Mouse (Mus musculus) lung, adult 2 months (tissue): ENCODE measurements around the gene Spib. TPM values are rescaled to one million over a fixed set of nuclear protein-coding genes. Genes with fewer than 3 reads are reported as not detected.

Experiments
- DNase-seq: peaks from one replicate; pipeline ENCODE4 v3.0.0; 2022
- H3K4me1 ChIP-seq: fragments of 200-500 bp; 2 replicates; pipeline ENCODE4 v1.6.1; 2011; ENCODE audit warnings: low read length; ENCODE audit not compliant: control insufficient read depth, insufficient read depth
- H3K4me3 ChIP-seq: fragments of 200-500 bp; replicated peaks from 2 replicates; pipeline ENCODE3; 2011; ENCODE audit warnings: low read depth, mild to moderate bottlenecking, control low read depth, low read length; ENCODE audit errors: extremely low read depth
- CTCF ChIP-seq: fragments of 200-500 bp; IDR thresholded peaks from 2 replicates; pipeline ENCODE4 v1.5.1; 2011; ENCODE audit warnings: mild to moderate bottlenecking, low read length, control low read depth; ENCODE audit not compliant: insufficient read depth
- POLR2A ChIP-seq: fragments of 200-500 bp; IDR thresholded peaks from 2 replicates; pipeline ENCODE4 v1.6.1; 2011; ENCODE audit warnings: low read depth, mild to moderate bottlenecking, control low read depth, low read length, borderline replicate concordance; ENCODE audit errors: extremely low read depth
- WGBS: fragments of 180-500 bp; shearing (Covaris S2); methylation state at CpG from one replicate; pipeline ENCODE4 v1.1.7; 2018; 5-methylcytosine and 5-hydroxymethylcytosine counted together
- polyA plus RNA-seq: library from polyadenylated mRNA; depleted of rRNA; stranded (reverse); fragments of >200 nt; gene quantifications from 2 replicates; pipeline ENCODE4 v1.2.3, GENCODE M21; 2012; rRNA removed

The Spib gene
- polyA plus RNA-seq: 11.2 and 11.7 TPM in 2 replicates

DNA sequence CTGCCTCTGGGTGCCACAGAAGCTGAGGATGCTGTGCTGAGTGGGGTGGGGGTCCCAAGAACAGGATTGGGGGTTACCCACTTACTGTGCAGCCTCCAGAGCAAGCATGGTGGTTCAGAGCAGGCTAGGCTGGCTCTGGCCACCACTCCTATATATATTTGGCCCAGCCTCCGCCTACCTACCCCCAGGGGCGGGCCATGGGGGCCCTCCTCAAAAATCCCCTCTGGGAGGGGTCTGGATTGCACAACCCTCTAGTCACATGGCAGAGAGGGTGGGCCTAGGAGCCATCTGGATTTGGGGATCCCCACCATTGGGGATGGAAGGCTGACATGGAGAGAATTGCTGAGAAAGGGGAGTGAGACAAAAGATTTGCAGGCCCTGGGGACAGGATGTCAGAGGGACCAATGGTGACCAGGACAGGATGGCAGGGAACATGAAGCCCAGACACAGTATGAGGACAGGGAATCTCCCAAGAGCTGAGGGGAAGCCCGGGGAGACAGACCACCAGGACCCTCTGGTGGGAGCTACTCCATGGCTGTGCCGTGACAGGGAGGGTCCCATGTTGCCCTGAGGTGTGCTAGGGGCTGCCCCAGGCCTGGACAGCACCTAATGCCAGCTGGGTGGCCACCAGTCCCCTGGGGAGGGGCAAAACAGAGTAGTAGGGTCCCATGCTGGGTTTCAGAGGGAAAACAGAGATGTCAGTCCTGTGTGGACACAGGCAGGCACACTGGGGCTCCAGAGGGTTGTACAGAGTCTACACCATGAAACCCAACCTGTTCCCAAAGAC lies at the start of gene Spib:
TSS of gene Spib (minus strand) at position 126 of the 787 bp plus-strand sequence.
- no peak for DNase-seq
- H3K4me1 ChIP-seq: no peaks in the 10 kb centered on the region; the same call in 1 of the 2 replicates
- H3K4me3 ChIP-seq: no peak within 1 kb of the TSS
- TF ChIP-seq CTCF (no peak), POLR2A (no peak)
- WGBS: 78% methylated on average over 4 of the region's 4 CpGs

DNA sequence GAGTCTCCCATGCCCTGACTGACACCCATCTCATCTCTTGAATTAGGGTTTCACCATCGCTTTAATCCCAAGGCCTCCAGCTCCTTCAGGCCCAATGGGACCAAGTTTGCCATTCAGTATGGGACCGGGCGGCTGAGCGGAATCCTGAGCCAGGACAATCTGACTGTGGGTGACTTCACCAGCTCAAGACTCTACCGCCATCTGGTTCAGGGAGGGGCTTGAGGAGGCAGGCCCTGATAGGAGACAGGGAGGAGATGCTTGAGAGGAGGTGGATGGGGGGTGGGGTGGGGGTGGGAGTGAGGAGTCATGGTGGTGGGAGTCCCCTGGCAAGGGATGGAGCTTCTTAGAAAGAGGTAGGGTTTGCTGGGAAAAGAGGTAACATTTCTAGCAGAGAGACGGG lies 49.8 kb upstream of the Spib start:
- Histone ChIP-seq H3K4me1 (peaks cover 8% of the 10 kb centered on the region), H3K4me3 (no peak overlapping the region)
- no peak for DNase-seq
- TF ChIP-seq POLR2A (no peak), CTCF (no peak)
- 75% methylated on average over 6 of the region's 6 CpGs for WGBS

GRCm38 (mm10) chr7:44576333-44576844 lies 44.5 kb upstream of the Spib start:
- no peaks in the 10 kb centered on the region; the same call in 1 of the 2 replicates for H3K4me1 ChIP-seq
- H3K4me3 ChIP-seq: no peak overlapping the region
- DNase-seq: no peak
- TF ChIP-seq POLR2A (no peak), CTCF (no peak)
- 29% methylated on average over 5 of the region's 5 CpGs for WGBS

- Histone ChIP-seq H3K4me1 (no peaks in the 10 kb centered on the region; the same call in 1 of the 2 replicates), H3K4me3 (peak overlapping the region; percentile 59)
- TF ChIP-seq CTCF (no peak), POLR2A (no peak)
- WGBS: 57% methylated on average over 5 of the region's 5 CpGs
- DNase-seq: no peak
Observed at GRCm38 (mm10) chr7:44572956-44573484, 41.1 kb upstream of the Spib start.

GRCm38 (mm10) chr7:44572213-44572701 lies 40.4 kb upstream of the Spib start, which contains the start of gene Napsa:
Napsa (plus strand) TSS chr7:44572380.
- H3K4me3 ChIP-seq: peak within 1 kb of the TSS; percentile 62
- H3K4me1 ChIP-seq: no peaks in the 10 kb centered on the region; the same call in 1 of the 2 replicates
- DNase-seq: peak; percentile 57
- TF ChIP-seq CTCF (no peak), POLR2A (peak; percentile 96; the same call in 1 of the 2 replicates)
- 26% methylated on average over 7 of the region's 7 CpGs for WGBS

- peak; percentile 4 for DNase-seq
- Histone ChIP-seq H3K4me1 (no peaks in the 10 kb centered on the region; the same call in 1 of the 2 replicates), H3K4me3 (no peak overlapping the region)
- WGBS: 60% methylated on average over 4 of the region's 4 CpGs
- TF ChIP-seq CTCF (no peak), POLR2A (no peak)
Observed at GRCm38 (mm10) chr7:44571811-44572210, 39.9 kb upstream of the Spib start.

DNA sequence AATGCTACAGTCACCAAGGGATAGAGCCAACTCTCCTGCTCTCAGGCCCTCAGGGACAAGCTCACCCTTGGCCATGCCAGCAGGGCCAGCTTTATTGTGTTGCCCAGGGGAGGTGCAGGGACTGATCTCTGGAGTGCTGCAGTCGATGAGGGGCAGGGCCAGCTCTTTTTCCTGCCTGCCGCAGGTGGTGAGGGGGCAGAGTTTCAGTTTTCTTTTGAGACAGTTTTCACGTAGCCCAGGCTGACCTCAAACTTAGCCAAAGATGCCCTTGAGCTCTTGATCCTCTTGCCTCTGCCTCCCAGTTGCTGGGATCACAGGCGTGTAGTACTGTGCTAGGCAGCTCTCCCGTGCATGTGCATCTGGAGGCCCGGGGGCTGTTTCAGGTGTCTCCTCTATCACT lies 39.1 kb upstream of the Spib start:
- TF ChIP-seq CTCF (no peak), POLR2A (no peak)
- no peaks in the 10 kb centered on the region; the same call in 1 of the 2 replicates for H3K4me1 ChIP-seq
- 66% methylated on average over 6 of the region's 6 CpGs for WGBS
- peak; percentile 5 for DNase-seq
- no peak overlapping the region for H3K4me3 ChIP-seq

DNA sequence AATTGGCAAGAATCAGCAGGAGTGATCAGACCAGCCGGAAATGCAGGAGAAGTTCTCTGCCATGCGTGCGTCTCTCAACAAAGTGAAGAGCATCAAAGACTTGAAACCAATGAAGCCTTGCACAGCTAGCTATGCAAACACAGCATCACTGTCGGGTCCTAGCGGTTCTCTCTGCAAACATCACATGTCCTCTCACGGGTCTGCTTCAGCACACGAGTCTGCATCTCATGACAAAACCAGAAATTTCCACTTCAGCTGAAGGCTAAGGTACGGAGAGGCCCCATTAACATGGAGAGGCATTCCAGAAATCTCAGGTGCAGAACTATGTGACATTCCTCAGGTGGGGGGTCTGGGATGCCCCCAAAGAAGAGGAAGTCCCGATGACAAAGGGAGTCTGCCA lies 36.9 kb upstream of the Spib start:
- peak; percentile 4 for DNase-seq
- WGBS: 50% methylated on average over 9 of the region's 9 CpGs
- no peak for TF ChIP-seq CTCF
- no peak for TF ChIP-seq POLR2A
- Histone ChIP-seq H3K4me3 (no peak overlapping the region), H3K4me1 (no peaks in the 10 kb centered on the region; the same call in 1 of the 2 replicates)

DNA sequence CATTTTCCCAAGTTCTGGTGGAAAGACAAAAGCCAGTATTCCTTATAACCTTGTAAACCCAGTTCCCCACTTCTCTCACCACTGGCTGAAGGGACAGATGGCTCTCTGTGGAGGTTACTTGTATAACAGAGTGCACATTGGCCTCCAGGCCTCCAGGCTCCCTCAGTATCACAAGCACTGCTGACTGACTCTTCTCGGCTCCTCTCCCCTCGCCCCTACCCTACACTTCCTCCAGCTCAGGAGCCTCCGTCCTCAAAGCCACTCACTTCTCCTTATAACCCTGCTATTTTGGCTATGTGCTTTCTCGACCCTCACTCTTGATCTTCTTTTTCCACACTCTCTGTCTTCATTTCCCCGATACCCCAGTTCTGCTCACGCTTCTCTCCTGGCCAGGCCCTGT lies 33.5 kb upstream of the Spib start:
- TF ChIP-seq POLR2A (no peak), CTCF (no peak)
- WGBS: 52% methylated on average over 6 of the region's 6 CpGs
- Histone ChIP-seq H3K4me3 (no peak overlapping the region), H3K4me1 (no peaks in the 10 kb centered on the region)
- DNase-seq: no peak

- 79% methylated on average over 10 of the region's 10 CpGs for WGBS
- H3K4me1 ChIP-seq: no peaks in the 10 kb centered on the region
- no peak overlapping the region for H3K4me3 ChIP-seq
- TF ChIP-seq CTCF (no peak), POLR2A (no peak)
- DNase-seq: no peak
Observed at GRCm38 (mm10) chr7:44564486-44564885, 32.6 kb upstream of the Spib start.
